Mouse (Mus musculus): ENCODE measurements around the gene Ghitm.

DNA sequence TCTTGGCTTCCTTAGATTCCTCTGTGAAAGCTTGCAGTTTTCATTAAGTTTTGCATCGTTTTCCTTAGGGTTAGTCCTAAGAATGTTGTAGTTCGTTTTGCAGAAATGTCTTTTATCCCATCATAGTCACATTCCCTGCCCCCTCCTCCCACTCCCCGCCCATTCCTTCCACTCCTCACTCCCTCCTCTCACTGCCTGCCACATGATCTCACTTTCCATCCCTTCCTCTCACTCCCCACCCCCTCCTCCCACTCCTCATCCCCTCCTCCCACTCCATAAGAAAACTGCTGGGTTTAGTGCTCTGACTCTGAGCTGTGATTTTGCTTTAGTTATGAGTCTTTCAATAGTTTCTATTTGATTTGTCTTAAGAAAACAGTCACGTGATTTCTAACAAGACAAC is 51.3 kb downstream of the Ghitm start:
- no peak for TF ChIP-seq POLR2A (IDR thresholded peaks at IDR 0.05; ENCODE audit: insufficient read length, low read depth)
- TF ChIP-seq MAX (IDR thresholded peaks at IDR 0.05; ENCODE audit: low read depth), result no peak
- peak; percentile 5 for TF ChIP-seq USF1 (IDR thresholded peaks at IDR 0.05; ENCODE audit: low read depth)
- no peak for TF ChIP-seq REST (IDR thresholded peaks at IDR 0.05; ENCODE audit: insufficient read depth, insufficient read length)
- TF ChIP-seq E2F4 (IDR thresholded peaks at IDR 0.05; ENCODE audit: insufficient read depth), result no peak
- TF ChIP-seq MYOD1 (IDR thresholded peaks at IDR 0.05; ENCODE audit: control insufficient read depth in 1 of 3, insufficient read length in 2 of 3, low read depth in 2 of 3), result no peak
- TF ChIP-seq TCF12 (IDR thresholded peaks at IDR 0.05; ENCODE audit: insufficient read depth, poor library complexity, severe bottlenecking), result no peak
- no peak for TF ChIP-seq POLR2AphosphoS2 (IDR thresholded peaks at IDR 0.05; ENCODE audit: insufficient read length, low read depth)
- TF ChIP-seq MYOG (IDR thresholded peaks at IDR 0.05; ENCODE audit: control insufficient read depth in 1 of 3, insufficient read depth in 1 of 3, insufficient read length in 2 of 3, low read depth in 2 of 3), result no peak
- no peak for TF ChIP-seq SRF (IDR thresholded peaks at IDR 0.05; ENCODE audit: control insufficient read depth, insufficient read length, low read depth)

Measured in myocyte (in vitro differentiated cells).